Mouse (Mus musculus) embryo, embryonic 10.5 days (tissue): ENCODE data around the gene Cdkal1.

ENCODE experiments used
- DNase-seq: peaks from one replicate; pipeline ENCODE4 v3.0.0-alpha.2; 2015; ENCODE audit warnings: low spot score

Cdkal1 gene

GRCm38 (mm10) chr13:29765296-29765695, 90.2 kb downstream of the Cdkal1 start:
- no peak for DNase-seq

DNA sequence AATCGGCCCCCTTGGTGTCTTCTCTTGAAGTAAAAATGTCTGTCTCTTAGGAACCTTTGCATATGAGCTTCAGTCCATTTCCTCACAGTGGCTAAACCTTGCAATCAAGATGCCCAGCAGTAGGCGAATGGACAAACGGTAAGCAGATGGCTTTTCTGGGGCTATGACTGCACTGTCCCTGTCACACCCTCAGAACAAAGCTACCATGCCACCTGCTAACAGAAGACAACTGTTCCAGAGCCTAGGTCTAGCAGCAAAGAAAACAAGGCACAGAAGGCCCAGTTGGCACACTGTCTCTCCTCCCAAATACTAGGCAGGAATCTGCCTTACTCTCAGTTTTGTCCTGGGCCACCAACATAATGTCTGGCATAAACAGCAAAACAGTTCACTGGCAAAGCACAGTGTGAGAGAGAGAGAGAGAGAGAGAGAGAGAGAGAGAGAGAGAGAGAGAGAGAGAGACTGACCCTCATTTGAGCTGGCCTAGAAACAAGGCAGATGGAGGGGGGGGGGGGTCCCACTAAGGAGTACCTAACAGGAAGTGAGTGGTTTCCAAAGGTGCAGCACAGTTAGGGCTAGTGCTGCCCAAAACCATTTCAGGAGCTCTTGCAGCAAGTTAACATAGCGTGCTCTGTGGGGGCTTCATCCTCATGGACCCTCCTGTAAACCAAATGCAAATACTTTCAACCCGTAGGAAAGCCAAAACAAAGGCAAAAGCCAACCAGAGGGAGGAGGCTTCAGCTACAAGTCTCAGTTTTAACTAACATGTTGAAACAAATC, 95.6 kb downstream of the Cdkal1 start:
- no peak for DNase-seq

DNA sequence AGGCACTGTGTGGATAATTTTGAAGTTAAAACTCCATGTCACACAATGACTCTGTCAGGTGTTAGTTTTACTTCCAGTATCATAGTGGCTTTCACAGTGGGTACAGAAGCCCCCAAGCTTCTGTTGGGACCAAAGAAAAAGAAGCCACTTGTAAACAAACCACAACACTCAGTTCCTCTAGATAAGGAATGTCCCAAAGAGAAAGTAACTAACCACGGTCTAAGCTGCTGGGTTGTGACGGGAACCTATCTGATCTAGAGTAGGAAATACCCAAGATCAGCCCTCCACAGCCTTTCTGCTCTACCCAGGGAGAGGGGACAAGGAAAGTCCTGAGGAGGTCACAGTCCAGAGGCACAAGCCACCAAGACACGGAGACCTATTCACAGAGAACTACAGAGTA, 99.4 kb downstream of the Cdkal1 start:
- DNase-seq = no peak

DNA sequence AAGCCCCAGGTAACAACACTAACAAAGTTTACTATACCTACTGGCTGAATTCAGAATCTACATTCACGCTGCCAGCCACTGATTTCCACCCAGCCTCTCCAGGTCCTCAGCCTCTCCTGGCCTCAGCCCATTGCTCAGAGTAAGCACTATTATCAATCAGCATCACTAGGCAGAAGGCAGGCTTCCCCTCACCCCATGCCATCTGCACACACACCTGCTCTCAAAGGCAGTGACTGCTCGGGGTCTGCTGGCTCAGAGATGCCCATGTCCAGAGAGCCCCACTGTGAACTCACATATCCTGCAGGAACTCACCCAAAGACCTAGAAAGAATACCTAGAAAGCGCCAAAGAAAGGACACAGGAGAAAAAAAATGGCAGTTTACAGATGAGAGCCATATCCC, 102.2 kb downstream of the Cdkal1 start:
- no peak for DNase-seq

DNA sequence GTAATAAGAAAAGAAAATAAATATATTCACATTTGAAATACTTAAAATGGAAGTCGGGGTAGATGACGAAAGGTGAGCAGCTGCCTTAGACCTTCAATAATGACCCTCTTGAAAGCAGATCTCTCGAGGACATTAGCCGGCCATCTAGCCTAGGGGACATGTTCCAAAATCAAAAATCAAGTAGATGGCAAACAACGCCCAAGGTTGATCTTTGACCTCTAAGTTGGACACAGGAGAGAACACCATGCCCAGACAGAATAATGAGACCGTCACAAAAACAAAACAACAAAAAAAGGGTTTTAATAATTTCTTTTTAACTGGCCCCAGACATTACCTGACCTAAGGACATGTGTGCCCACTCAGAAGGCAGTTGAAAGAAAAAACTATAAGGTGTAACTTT, 103.4 kb downstream of the Cdkal1 start:
- no peak for DNase-seq

DNA sequence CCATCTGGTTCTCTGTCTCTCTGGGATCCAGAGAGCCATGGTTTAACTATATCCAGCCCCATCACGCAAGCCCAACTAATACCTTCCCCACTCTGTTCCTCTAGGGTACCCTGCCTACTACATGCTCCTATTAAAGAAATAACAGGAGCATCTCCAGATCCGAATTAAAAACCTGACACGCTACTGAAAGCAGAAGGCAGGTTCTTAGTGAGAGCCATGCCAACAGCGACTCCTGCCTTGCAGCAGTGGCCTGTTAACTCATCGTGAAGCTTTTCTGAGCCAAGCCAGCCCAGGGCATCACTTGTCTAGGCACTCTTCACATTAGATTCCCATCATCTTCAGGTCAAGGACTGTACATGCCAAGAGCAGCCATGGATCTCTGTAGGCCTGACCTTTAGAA, 104.3 kb downstream of the Cdkal1 start:
- no peak for DNase-seq

GRCm38 (mm10) chr13:29747347-29747647, 108.2 kb downstream of the Cdkal1 start:
- no peak for DNase-seq

DNA sequence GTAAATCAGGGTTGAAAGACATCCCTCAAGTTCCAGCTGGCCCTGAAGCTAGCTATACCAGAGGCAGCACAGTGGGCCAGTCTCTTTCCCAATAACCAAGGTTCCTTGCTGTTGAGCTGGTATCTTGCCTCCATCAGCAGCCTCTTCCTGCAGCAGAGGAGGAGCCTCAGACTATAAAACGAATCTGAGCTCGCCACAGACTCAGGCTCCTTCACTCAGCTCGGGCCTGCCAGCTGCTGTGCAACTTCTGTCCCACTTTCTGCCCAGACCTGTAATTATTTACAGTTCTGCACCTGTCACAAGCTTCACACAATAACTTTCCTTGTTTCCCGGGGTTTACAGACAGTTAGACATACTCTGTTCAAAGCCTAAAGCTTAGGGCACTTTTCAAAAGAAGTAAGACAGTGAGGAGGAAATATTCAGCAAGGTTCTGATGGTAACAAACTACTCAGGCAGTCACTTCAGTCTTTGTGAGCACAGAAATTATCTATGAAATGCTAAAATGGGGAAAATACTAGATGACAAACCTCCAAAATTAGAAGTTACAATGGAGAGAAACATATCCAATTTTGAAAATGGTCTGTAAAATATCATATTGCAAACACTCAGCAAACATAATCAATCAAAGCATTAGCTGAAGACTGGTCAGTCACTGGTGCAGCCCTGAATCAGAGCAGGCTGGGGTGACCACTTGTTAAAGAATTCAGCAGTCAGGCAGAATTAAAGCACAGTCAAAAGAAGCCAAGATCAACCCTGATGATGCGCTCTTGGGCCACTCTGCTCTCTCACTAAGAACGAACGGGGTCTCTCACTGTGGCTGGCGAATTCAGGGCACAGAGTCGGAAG, 108.8 kb downstream of the Cdkal1 start:
- DNase-seq = no peak

- no peak for DNase-seq
Observed at GRCm38 (mm10) chr13:29745073-29745472, 110.4 kb downstream of the Cdkal1 start.

- DNase-seq = peak; percentile 27
Observed at GRCm38 (mm10) chr13:29744188-29744587, 111.3 kb downstream of the Cdkal1 start.

- no peak for DNase-seq
Observed at GRCm38 (mm10) chr13:29743761-29744160, 111.7 kb downstream of the Cdkal1 start.

- DNase-seq = no peak
Observed at GRCm38 (mm10) chr13:29737675-29738461, 117.6 kb downstream of the Cdkal1 start.

DNA sequence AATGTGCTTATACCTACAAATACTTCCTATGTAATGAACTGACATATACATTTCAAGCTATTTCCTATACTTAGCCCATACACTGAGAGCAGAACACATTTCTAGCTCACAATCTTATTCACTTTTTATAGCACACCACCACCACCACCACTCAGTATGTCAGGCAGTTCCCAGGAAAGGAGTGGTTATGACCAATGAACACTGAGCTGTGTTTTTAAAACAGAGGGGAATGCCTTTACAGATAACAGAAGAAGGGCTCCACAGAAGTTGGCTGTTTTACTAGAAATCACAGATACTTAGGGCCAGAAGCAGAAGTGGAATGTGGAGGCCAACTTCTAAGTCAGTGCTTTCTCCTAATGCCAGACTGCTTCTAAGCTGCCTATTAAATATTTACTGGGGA, 121.0 kb downstream of the Cdkal1 start:
- no peak for DNase-seq

DNA sequence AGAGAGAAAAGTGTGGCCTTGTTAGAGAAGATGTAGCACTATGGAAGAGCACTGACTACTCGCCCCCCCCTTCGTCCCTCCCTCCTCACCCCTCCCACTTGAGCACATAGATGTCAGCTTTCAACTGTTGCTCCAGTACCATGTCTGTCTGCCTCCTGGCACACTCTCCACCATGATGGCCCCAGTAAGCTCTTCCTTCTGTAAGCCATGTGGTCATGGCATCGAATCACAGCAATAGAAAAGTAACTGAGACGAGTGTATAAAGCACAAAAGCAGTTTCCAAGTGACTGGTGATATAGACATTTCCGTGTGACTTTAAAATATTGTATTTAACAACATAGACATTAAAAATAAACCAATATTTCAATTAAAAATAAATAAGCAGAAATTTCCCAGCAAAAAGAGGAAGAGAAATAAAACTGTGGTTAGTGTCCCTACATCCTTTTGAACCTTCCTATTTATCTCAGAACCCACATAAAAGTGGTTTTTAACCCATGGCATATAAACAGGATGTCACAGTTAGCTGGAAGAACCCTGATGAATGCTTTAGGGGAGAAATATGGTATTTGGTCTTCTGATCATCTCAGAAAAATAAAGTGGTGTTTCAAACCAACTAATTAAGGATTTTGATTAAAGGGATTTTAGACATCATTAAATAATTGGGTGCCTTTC, 129.2 kb downstream of the Cdkal1 start:
- no peak for DNase-seq

GRCm38 (mm10) chr13:29724855-29725254, 130.6 kb downstream of the Cdkal1 start:
- DNase-seq = no peak

DNA sequence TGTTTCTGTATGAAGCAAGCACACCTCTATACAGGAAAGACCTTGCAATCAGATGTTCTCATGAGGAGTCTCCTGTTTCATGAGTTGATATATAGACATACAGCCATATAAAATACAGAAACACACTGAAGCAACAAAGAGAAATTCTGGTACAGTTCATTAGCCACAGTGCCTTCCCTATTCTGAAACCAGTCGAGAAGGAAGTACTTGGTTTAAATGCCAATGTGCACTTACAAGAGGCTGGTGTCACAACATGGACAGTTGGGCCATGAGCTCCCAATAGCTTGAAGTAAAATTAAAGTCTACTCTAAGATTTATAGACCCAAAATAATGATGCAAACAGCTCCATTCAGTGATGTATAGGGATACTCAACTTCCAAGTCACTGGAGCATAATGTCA, 132.3 kb downstream of the Cdkal1 start:
- no peak for DNase-seq

DNA sequence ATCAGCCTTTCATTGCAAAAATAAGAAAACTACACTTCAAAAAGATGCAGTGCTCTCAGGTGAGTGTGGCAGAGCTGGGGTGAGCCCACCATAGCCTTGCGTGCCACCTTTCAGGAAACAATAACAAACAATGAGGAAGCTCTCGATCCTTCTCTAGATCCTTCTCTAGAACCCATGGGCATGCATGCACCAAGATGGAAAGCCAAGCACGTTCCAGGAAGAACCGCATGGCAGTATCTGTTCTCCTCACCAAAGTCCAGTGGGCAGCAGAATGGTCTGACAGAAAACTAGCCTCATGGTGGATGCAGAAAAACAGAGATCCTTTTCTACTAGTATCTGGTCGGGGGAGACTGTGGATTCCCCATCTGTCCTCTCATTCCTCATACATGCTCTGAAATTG, 134.3 kb downstream of the Cdkal1 start:
- no peak for DNase-seq

GRCm38 (mm10) chr13:29716550-29716949, 138.9 kb downstream of the Cdkal1 start:
- no peak for DNase-seq

- peak; percentile 17 for DNase-seq
Observed at GRCm38 (mm10) chr13:29715241-29715841, 140.1 kb downstream of the Cdkal1 start.

DNA sequence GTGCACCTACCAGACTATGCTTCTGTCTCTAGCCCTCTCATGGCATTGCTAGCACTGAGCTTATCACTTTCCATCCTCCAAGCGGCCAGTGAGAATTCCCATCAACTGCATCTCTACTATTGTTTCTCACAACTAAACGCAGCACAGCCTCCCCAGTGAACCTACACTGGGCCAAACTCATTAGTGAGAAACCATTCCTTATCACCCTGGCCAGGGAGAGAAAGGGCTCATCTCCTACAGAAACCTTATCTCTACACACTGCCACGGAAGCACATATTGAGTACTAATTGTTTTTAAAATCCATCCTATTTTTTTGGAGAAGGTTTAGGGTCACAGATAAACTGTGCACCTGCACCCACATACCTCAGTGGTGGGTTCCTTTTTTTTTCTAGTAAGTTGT, 147.9 kb downstream of the Cdkal1 start:
- no peak for DNase-seq

DNA sequence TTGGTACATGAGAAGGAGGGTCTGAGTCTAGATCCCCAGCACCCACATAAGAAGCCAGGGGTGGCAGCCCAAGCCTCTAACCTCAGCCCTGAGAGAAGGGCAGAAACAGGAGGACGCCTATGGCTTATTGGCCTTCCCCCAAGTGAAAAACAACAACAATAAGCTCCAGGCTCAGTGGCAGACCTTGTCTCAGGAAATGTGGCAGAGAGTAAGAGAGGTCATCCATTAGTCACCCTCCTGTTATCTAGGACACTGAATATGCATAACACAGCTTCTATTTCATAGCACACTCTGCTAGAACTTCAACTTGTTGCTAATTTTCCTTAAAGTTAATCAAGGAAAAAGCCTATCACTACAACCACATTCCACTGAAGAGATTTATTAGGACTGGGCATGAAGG, 154.1 kb downstream of the Cdkal1 start:
- DNase-seq = no peak

DNA sequence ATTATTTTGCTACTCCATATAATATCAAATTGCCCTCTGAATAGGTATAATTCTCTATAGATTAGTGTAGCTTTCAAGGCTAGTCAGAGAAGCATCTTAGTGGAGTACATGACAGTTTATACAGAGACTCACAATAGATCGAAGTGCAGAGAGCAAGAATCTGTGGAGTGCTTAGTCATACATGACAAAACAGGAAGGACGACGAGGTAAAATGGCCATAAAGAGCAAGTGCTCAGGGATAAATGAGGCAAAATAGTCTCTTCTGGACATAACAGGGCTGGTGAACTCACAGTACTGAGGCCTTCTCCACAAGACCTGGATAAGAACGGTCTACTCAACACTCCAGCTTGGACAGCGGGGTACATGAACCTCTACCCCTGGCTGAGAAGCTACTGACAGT, 155.6 kb downstream of the Cdkal1 start:
- DNase-seq = no peak
